Mouse (Mus musculus) adrenal gland, adult (tissue): Measurements from ENCODE around the gene Hoxa5.

ENCODE experiments used
- DNase-seq, 2 experiments: peaks; one replicate each; pipeline ENCODE4 v3.0.0; 2022 to 2023; ENCODE audit warnings: low spot score in 1 of 2; ENCODE audit not compliant: inconsistent age in 2 of 2

Gene Hoxa5

DNA sequence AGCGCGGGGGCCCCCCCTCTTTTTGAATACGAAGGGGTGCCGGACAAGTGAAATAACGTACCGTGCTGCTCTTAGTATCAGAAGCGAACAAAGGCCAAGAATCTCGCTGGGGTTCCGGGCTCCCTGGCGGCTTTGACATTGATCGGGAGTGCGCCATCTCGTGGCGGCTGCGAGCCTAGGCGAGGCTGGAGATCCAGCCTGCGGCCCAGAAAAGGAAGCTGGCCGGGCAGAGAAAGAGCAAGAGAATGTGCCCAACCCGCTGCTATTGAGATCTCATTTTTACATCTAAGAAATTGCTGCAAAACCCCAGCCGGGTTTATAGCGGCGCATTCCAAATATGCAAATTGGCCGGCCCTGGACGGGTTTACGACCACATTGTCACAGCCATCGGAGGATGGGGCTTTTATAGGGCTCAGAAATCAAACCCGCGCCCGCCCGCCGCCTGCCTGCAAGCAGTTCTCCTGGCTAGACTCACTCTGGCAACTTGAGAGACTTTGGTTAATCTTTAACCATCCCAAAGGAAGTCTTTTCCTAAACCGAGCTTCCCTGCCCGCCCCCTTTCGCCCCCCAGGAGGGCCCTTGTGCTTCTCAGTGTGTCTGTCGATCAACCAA lies 36.1 kb upstream of the Hoxa5 start, which contains the start of gene Hoxa10:
Gene Hoxa10 (minus strand): TSS at position 466 of the 612 bp plus-strand sequence.
- peak; percentile 67 to 87 for DNase-seq

GRCm38 (mm10) chr6:52239625-52240388 lies 35.4 kb upstream of the Hoxa5 start:
- DNase-seq: peak in 1 of 2 experiments; percentile 50

GRCm38 (mm10) chr6:52238976-52239375 lies 34.6 kb upstream of the Hoxa5 start:
- DNase-seq: no peak

DNA sequence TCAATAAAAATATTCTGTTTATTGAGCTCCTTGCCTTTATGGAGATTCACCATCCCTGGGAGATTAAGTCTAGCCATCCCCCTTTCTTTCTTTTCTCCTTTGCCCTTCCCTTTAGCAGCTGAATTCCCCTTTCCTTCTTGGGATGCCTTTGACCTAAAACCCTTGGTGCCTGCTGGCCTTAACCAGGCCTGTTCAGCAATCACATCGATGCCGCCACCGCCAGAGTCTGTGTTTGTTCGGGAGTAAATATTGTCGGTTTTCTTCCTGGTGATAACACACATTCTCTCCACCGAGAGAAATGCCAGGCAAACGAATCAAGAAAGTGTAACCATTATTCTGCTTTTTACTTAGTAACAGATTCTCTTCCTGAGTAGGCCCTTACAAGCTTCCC lies 33.8 kb upstream of the Hoxa5 start:
- DNase-seq: no peak

GRCm38 (mm10) chr6:52237346-52238154 lies 33.2 kb upstream of the Hoxa5 start:
- no peak for DNase-seq

GRCm38 (mm10) chr6:52236806-52237205 lies 32.4 kb upstream of the Hoxa5 start:
- no peak for DNase-seq

- DNase-seq: no peak
These were observed 31.5 kb upstream of the Hoxa5 start for GRCm38 (mm10) chr6:52235866-52236265.

- DNase-seq: no peak
These were observed 30.9 kb upstream of the Hoxa5 start for GRCm38 (mm10) chr6:52235267-52235666.

GRCm38 (mm10) chr6:52234428-52235140 lies 30.2 kb upstream of the Hoxa5 start:
- no peak for DNase-seq

- no peak for DNase-seq
These were observed 29.4 kb upstream of the Hoxa5 start for GRCm38 (mm10) chr6:52233546-52234427.

GRCm38 (mm10) chr6:52232984-52233545 lies 28.7 kb upstream of the Hoxa5 start:
- DNase-seq: no peak

- DNase-seq: peak in 1 of 2 experiments; percentile 60
These were observed 28.2 kb upstream of the Hoxa5 start for GRCm38 (mm10) chr6:52232568-52232965.

DNA sequence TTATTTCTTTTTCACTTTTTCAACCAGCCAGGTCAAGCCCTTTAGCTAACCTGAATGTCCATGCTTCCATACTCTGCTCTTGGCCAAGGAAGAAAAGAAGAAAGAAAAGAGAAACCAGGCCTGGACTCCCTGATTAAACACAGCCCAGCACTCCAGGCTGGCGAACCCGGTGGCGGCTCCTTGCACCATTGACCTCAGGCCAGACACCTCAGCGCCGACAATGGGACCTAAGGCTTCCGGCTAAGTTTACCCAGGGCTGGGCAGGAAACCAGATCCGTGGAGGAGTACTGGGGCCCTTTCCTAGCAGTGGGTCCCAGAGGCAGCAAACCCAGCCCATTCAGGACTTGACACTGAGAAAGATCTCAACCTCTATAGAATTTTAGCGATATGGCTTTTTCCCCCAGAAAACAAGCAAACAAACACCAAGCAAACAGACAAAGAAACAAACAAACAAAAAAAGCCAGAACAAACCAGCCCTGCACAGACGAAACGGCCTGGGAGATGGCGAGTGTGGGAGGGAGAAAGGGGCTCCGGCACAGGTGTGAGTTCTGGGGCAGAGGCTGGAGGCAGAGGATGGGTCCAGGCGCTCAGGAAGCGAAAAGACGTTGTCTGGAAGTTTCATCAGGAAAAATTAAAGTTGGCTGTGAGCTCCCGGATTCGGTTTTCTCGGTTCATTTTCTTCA lies 27.6 kb upstream of the Hoxa5 start:
- peak in 1 of 2 experiments; percentile 53 for DNase-seq

DNA sequence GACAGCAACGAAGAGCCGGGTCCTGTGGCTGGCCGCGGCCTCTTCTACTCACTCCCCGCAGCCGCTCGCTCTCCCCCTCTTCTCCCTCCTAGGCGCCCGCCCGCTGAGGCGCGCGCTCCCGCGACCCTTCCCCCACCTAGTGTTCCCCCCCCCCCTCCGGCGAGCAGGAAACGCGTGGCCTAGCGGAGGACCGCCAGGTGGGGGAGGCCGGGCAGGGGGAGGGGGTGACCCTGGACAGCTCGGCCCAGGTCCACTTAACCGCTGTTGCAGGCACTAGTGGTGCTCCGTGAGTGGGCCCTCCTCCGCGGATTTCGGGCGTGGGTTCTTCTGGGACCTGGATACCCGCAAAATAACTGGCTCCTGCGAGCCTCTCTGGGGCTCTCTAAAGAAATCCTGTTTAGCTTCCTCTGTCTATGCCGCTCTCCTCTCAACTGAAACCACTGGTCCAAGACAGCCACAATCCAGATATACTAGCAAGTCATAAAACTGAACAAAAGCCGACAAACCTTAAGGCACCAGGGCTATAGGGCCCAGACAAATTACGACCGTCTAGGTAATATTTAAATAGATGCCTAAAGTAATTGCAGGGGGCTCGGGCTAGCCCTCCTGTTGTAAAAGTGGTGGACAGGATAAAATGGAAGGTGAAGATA lies 26.3 kb upstream of the Hoxa5 start, which contains the start of gene Hoxa9:
Gene Hoxa9 (minus strand): TSS at position 574 of the 650 bp plus-strand sequence.
- DNase-seq: peak in 1 of 2 experiments; percentile 51

DNA sequence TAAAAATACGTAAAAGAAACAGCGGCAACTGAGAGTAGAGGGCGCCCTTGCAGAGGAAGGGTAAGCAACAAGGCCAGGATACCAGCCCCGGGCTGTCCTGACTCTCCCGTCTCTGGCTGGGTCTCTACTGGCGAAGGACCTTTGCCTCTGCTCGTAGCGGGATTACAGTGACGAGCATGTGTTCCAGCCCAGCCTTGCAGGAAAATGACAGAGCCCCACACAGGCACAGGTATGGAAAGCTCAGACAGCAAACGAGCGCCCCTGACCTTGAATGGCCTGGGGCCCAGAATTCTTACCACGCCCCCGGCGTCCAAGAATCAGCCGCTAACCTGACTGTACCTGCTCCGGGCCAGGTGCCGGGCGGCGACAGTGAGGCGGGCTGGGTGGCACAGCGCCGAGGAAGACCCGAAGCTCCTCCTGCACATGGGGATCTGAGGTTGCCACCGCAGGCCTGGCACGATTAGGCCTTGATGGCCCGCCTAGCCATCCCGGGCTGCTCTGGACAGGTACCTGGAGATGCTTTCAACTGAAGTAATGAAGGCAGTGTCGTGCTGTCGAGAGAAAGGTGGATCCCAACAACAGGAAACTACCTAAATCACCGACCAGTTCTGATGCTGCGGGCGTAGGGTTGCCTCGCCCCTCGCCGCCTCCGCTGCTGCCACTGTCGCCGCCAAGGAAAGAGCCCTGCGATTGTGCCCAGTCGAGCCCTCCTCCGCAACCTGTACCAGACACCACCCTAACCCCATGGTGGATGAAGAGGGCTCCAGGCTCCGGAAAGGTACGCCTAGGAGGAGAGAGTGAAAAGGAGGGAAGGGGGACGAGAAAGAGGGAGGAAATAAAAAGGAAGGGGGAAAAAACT lies 25.4 kb upstream of the Hoxa5 start:
- peak in 1 of 2 experiments; percentile 35 for DNase-seq

- no peak for DNase-seq
These were observed 24.4 kb upstream of the Hoxa5 start for GRCm38 (mm10) chr6:52228475-52229465.
